Mouse (Mus musculus): ENCODE measurements at regions not wholly inside any gene's neighbourhood (a gene's known extent, or its start where the extent isn't known, plus 50 kb on each side); places are given as distances from the start of the nearest gene placed in this dataset.

GRCm38 (mm10) chr14:45056291-45056690, 68.3 kb downstream of the Ptger2 start:
- intact Hi-C loops (cut with DNase I) = loop anchor here (5.0 kb wide), 2 partner anchors 74 to 81 kb away; no protein-coding TSS in a partner anchor
- no peak for DNase-seq

- intact Hi-C loops (cut with DNase I) = no loop called here
Measured at GRCm38 (mm10) chr14:45061681-45062080, 73.7 kb downstream of the Ptger2 start.

GRCm38 (mm10) chr14:45064498-45064897, 76.5 kb downstream of the Ptger2 start:
- intact Hi-C loops (cut with DNase I) = no loop called here
- no peak for DNase-seq

More at GRCm38 (mm10) chr14:45061681-45062080, 73.7 kb downstream of the Ptger2 start:
- no peak for DNase-seq

GRCm38 (mm10) chr14:45069598-45070212, 81.7 kb downstream of the Ptger2 start:
- intact Hi-C loops (cut with DNase I) = no loop called here
- DNase-seq = no peak

GRCm38 (mm10) chr14:45074902-45075488, 87.0 kb downstream of the Ptger2 start:
- intact Hi-C loops (cut with DNase I) = no loop called here
- peak; percentile 9 to 23 for DNase-seq

- no peak for DNase-seq
- intact Hi-C loops (cut with DNase I) = no loop called here
Measured at GRCm38 (mm10) chr14:45077216-45077615, 89.2 kb downstream of the Ptger2 start.

GRCm38 (mm10) chr14:45079793-45080192, 91.8 kb downstream of the Ptger2 start:
- intact Hi-C loops (cut with DNase I) = no loop called here
- DNase-seq = no peak

- intact Hi-C loops (cut with DNase I) = no loop called here
- DNase-seq = no peak
Measured at GRCm38 (mm10) chr14:45080231-45080630, 92.2 kb downstream of the Ptger2 start.

GRCm38 (mm10) chr14:45083058-45083457, 95.1 kb downstream of the Ptger2 start:
- DNase-seq = no peak
- intact Hi-C loops (cut with DNase I) = no loop called here
